Mouse (Mus musculus): Measurements from ENCODE around the gene Gm10153. TPM values are rescaled to one million over a fixed set of nuclear protein-coding genes. Genes with fewer than 3 reads are reported as not detected.
"Not testable (repeated sequence)": the region's sequence is repeated elsewhere in the genome, so short reads cannot be mapped to it uniquely, and the experiment has no call there.

Gene Gm10153
- polyA plus RNA-seq, 1 experiment from 2014 or later = not detected

GRCm38 (mm10) chr7:142175905-142176304, 14.3 kb downstream of the Gm10153 start, which contains the start of gene Krtap5-2:
Gene Krtap5-2 (minus strand): TSS chr7:142176005.
- not testable (repeated sequence) for H3K36me3 ChIP-seq (replicated peaks); H3K4me1 ChIP-seq; H3K9me3 ChIP-seq; H3K27ac ChIP-seq (replicated peaks); H3K4me3 ChIP-seq; H3K27me3 ChIP-seq (replicated peaks; ENCODE audit: low read depth, poor library complexity, severe bottlenecking); DNase-seq (ENCODE audit: low spot score)

- WGBS = 47% methylated on average over 3 of the region's 3 CpGs
Observed at GRCm38 (mm10) chr7:142169836-142170235, 20.4 kb downstream of the Gm10153 start.

GRCm38 (mm10) chr7:142165639-142166038, 24.6 kb downstream of the Gm10153 start, which contains the start of gene Gm4553:
Gene Gm4553 (minus strand): TSS chr7:142165739.
- H3K9me3 ChIP-seq; H3K36me3 ChIP-seq (replicated peaks); DNase-seq (ENCODE audit: low spot score); H3K27me3 ChIP-seq (replicated peaks; ENCODE audit: low read depth, poor library complexity, severe bottlenecking); H3K4me1 ChIP-seq; H3K4me3 ChIP-seq; H3K27ac ChIP-seq (replicated peaks): not testable (repeated sequence)

More at GRCm38 (mm10) chr7:142169836-142170235, 20.4 kb downstream of the Gm10153 start:
- no peaks in the 10 kb centered on the region for H3K36me3 ChIP-seq (replicated peaks)
- no peak overlapping the region for H3K27ac ChIP-seq (replicated peaks)
- no peaks in the 10 kb centered on the region for H3K27me3 ChIP-seq (replicated peaks; ENCODE audit: low read depth, poor library complexity, severe bottlenecking)
- no peaks in the 10 kb centered on the region for H3K4me1 ChIP-seq
- H3K9me3 ChIP-seq = no peaks in the 10 kb centered on the region
- H3K4me3 ChIP-seq = no peak overlapping the region
- DNase-seq (ENCODE audit: low spot score) = no peak

DNA sequence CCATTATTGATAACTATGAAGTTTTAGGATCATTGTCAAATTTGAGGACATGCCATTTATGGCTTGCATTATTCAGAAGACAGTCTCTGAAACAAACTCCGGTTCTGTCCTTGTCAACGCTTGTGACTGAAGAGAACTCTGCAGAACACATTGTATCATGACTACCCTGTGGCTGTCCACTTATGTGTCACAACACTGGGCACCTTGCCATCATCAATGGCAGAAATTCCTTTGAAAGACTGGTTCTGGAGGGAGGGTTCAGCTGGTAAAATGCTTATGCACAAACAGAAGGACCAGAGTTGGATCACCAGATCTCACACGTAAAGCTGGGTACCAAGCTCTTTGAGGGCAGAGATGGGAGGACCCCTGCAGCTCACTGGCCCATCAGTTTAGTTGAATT, 30.8 kb downstream of the Gm10153 start:
- Histone ChIP-seq H3K27me3 (replicated peaks; ENCODE audit: low read depth, poor library complexity, severe bottlenecking) (no peaks in the 10 kb centered on the region), H3K36me3 (replicated peaks) (no peaks in the 10 kb centered on the region), H3K9me3 (no peaks in the 10 kb centered on the region), H3K27ac (replicated peaks) (no peak overlapping the region), H3K4me3 (no peak overlapping the region), H3K4me1 (no peaks in the 10 kb centered on the region)
- 93% methylated on average over 3 of the region's 3 CpGs for WGBS
- DNase-seq (ENCODE audit: low spot score) = no peak

DNA sequence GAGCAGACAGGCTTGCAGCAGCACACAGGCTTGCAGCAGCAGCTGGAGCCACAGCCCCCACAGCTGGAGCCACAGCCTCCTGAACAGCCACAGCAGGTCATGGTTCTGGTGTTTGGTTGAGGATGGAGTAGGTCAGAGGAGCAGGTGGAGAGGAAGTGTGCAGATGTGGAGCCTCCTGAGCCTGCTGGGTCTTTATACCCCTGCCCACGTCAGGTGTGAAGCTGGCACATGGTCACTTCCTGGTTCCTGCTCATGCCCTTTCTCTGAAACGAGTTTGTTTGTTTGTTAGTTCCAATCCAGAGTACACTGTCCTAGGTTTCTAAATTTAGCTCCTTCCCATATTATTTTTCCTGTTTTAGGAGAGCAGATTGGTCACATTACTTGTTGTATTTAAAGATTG, 33.2 kb downstream of the Gm10153 start, which contains the start of gene Gm29735:
Gene Gm29735, minus strand, starts transcription at position 101 of the 400 bp plus-strand sequence.
- not testable (repeated sequence) for H3K4me3 ChIP-seq; H3K27ac ChIP-seq (replicated peaks); H3K9me3 ChIP-seq; H3K36me3 ChIP-seq (replicated peaks); DNase-seq (ENCODE audit: low spot score); H3K4me1 ChIP-seq; H3K27me3 ChIP-seq (replicated peaks; ENCODE audit: low read depth, poor library complexity, severe bottlenecking)
- WGBS = 52% methylated on average over 2 of the region's 2 CpGs

GRCm38 (mm10) chr7:142155308-142155707, 34.9 kb downstream of the Gm10153 start:
- WGBS = 79% methylated on average over 1 of the region's 1 CpGs
- H3K9me3 ChIP-seq = no peaks in the 10 kb centered on the region
- no peak for DNase-seq (ENCODE audit: low spot score)

GRCm38 (mm10) chr7:142152191-142152590, 38.0 kb downstream of the Gm10153 start:
- H3K4me1 ChIP-seq = no peaks in the 10 kb centered on the region
- WGBS = 85% methylated on average over 4 of the region's 4 CpGs
- H3K9me3 ChIP-seq = no peaks in the 10 kb centered on the region
- H3K27ac ChIP-seq (replicated peaks) = no peak overlapping the region
- no peaks in the 10 kb centered on the region for H3K36me3 ChIP-seq (replicated peaks)
- no peak for DNase-seq (ENCODE audit: low spot score)
- H3K27me3 ChIP-seq (replicated peaks; ENCODE audit: low read depth, poor library complexity, severe bottlenecking) = no peaks in the 10 kb centered on the region
- no peak overlapping the region for H3K4me3 ChIP-seq

More at GRCm38 (mm10) chr7:142155308-142155707, 34.9 kb downstream of the Gm10153 start:
- no peak overlapping the region for H3K4me3 ChIP-seq
- no peak overlapping the region for H3K27ac ChIP-seq (replicated peaks)
- no peaks in the 10 kb centered on the region for H3K4me1 ChIP-seq
- H3K27me3 ChIP-seq (replicated peaks; ENCODE audit: low read depth, poor library complexity, severe bottlenecking) = no peaks in the 10 kb centered on the region
- no peaks in the 10 kb centered on the region for H3K36me3 ChIP-seq (replicated peaks)

- H3K9me3 ChIP-seq = no peaks in the 10 kb centered on the region
- no peak overlapping the region for H3K27ac ChIP-seq (replicated peaks)
- no peaks in the 10 kb centered on the region for H3K27me3 ChIP-seq (replicated peaks; ENCODE audit: low read depth, poor library complexity, severe bottlenecking)
- DNase-seq (ENCODE audit: low spot score) = no peak
- no peaks in the 10 kb centered on the region for H3K36me3 ChIP-seq (replicated peaks)
- H3K4me3 ChIP-seq = no peak overlapping the region
- no peaks in the 10 kb centered on the region for H3K4me1 ChIP-seq
Observed at GRCm38 (mm10) chr7:142148633-142149032, 41.6 kb downstream of the Gm10153 start.

DNA sequence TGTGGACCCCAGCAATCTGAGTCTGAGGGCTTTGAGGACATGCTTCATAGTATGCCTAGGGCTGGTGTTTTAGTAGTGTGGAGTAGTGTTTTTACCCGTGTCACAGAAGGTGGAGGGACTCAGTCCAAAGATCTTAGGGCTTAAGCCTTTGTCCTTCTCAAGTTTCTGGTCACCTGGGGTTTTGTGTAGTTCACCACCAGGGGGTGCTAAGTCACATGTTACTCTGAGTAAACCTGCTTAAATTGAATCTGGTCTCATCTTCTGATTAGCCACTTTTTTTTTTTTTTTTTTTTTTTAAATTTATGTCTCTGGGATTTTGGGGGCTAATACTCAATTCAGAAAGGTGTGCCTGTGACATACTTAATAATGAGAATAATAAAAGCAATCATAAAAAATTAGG, 44.2 kb downstream of the Gm10153 start:
- Histone ChIP-seq H3K4me3 (no peak overlapping the region), H3K27me3 (replicated peaks; ENCODE audit: low read depth, poor library complexity, severe bottlenecking) (no peaks in the 10 kb centered on the region), H3K27ac (replicated peaks) (no peak overlapping the region), H3K9me3 (no peaks in the 10 kb centered on the region), H3K36me3 (replicated peaks) (no peaks in the 10 kb centered on the region), H3K4me1 (no peaks in the 10 kb centered on the region)
- 0% methylated on average over 1 of the region's 1 CpGs for WGBS
- DNase-seq (ENCODE audit: low spot score) = peak; percentile 61

GRCm38 (mm10) chr7:142145413-142145940, 44.7 kb downstream of the Gm10153 start:
- no peak overlapping the region for H3K27ac ChIP-seq (replicated peaks)
- WGBS = 47% methylated on average over 4 of the region's 4 CpGs
- no peaks in the 10 kb centered on the region for H3K4me1 ChIP-seq

GRCm38 (mm10) chr7:142144507-142144906, 45.7 kb downstream of the Gm10153 start, which contains the start of gene Gm45337:
Gene Gm45337 (minus strand): TSS chr7:142144607.
- 78% methylated on average over 1 of the region's 1 CpGs for WGBS
- Histone ChIP-seq H3K4me1 (no peaks in the 10 kb centered on the region), H3K27ac (replicated peaks) (no peak within 1 kb of the TSS), H3K36me3 (replicated peaks) (no peaks in the 10 kb centered on the region), H3K27me3 (replicated peaks; ENCODE audit: low read depth, poor library complexity, severe bottlenecking) (no peaks in the 10 kb centered on the region), H3K9me3 (no peaks in the 10 kb centered on the region), H3K4me3 (no peak within 1 kb of the TSS)
- DNase-seq (ENCODE audit: low spot score) = no peak

More at GRCm38 (mm10) chr7:142145413-142145940, 44.7 kb downstream of the Gm10153 start:
- no peaks in the 10 kb centered on the region for H3K27me3 ChIP-seq (replicated peaks; ENCODE audit: low read depth, poor library complexity, severe bottlenecking)
- H3K36me3 ChIP-seq (replicated peaks) = no peaks in the 10 kb centered on the region
- no peak for DNase-seq (ENCODE audit: low spot score)
- H3K4me3 ChIP-seq = no peak overlapping the region
- H3K9me3 ChIP-seq = no peaks in the 10 kb centered on the region

DNA sequence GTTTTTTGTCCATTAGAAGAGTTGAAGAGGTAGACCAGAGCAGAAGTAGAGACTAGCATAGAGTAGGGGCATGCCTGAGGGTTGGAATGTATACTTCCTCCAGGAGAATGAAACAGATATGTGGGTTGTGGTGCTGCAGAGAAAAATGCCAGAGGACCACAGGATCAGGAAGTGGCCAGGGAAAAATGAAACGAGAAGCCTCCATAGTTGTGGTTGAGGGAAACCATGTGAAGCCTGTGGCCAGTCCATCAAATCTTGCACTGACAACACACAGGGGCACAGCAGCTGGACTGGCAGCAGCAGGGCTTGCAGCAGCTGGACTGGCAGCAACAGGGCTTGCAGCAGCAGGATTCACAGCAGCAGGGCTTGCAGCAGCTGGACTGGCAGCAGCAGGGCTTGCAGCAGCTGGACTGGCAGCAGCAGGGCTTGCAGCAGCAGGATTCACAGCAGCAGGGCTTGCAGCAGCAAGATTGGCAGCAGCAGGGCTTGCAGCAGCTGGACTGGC, 46.6 kb downstream of the Gm10153 start:
- not testable (repeated sequence) for H3K27ac ChIP-seq (replicated peaks); H3K4me3 ChIP-seq; H3K36me3 ChIP-seq (replicated peaks); H3K4me1 ChIP-seq; H3K27me3 ChIP-seq (replicated peaks; ENCODE audit: low read depth, poor library complexity, severe bottlenecking); DNase-seq (ENCODE audit: low spot score); H3K9me3 ChIP-seq
- WGBS = 60% methylated on average over 1 of the region's 1 CpGs

GRCm38 (mm10) chr7:142140696-142141095, 49.5 kb downstream of the Gm10153 start:
- H3K9me3 ChIP-seq = no peaks in the 10 kb centered on the region

More at GRCm38 (mm10) chr7:142140696-142141095, 49.5 kb downstream of the Gm10153 start:
- Histone ChIP-seq H3K27ac (replicated peaks) (no peak overlapping the region), H3K36me3 (replicated peaks) (no peaks in the 10 kb centered on the region), H3K4me3 (no peak overlapping the region), H3K4me1 (no peaks in the 10 kb centered on the region), H3K27me3 (replicated peaks; ENCODE audit: low read depth, poor library complexity, severe bottlenecking) (no peaks in the 10 kb centered on the region)
- 30% methylated on average over 1 of the region's 1 CpGs for WGBS
- no peak for DNase-seq (ENCODE audit: low spot score)
